Mouse (Mus musculus): ENCODE results near the gene Retreg1.

Retreg1 gene

GRCm38 (mm10) chr15:25843086-25843991, at the start of gene Retreg1:
Retreg1 (plus strand) TSS chr15:25843180.
- CTCF ChIA-PET = interaction anchor here in 1 of 4 experiments (0.6 kb wide), 1 partner anchor 429 kb away, joined by 3 read pairs; no protein-coding TSS in a partner anchor
- POLR2A ChIA-PET = interaction anchor here in 3 of 4 experiments (0.5 to 3.3 kb wide), 26 partner anchors 8 to 350 kb away, joined by 3 to 16 read pairs (median 3); partner anchors contain the start of genes Zfp622 (in 2 of the 3) and Myo10 (in 1 of the 3)

GRCm38 (mm10) chr15:25794123-25794522, 48.9 kb upstream of the Retreg1 start:
- ChIA-PET CTCF (interaction anchor here in 1 of 4 experiments (0.9 kb wide), 1 partner anchor 13 kb away, joined by 4 read pairs; no protein-coding TSS in a partner anchor), POLR2A (interaction anchor here in 3 of 4 experiments (0.6 to 48.8 kb wide), 9 partner anchors 10 to 172 kb away, joined by 3 to 1508 read pairs (median 4); partner anchors contain the start of gene Myo10 (in 1 of the 3))

- ChIA-PET CTCF (interaction anchor here in 3 of 4 experiments (0.6 to 2.7 kb wide), 11 partner anchors 10 to 173 kb away, joined by 3 to 34 read pairs (median 6); partner anchors contain the start of gene Myo10 (in 1 of the 3)), POLR2A (interaction anchor here in 3 of 4 experiments (0.6 to 48.8 kb wide), 10 partner anchors 8 to 71 kb away, joined by 3 to 1429 read pairs (median 4); no protein-coding TSS in a partner anchor)
Measured at GRCm38 (mm10) chr15:25795496-25795895, 47.5 kb upstream of the Retreg1 start.

- CTCF ChIA-PET = interaction anchor here (0.5 to 2.7 kb wide), 37 partner anchors 9 to 464 kb away, joined by 3 to 34 read pairs (median 4); partner anchors contain the start of gene Myo10 (in 1 of the 4)
- POLR2A ChIA-PET = interaction anchor here in 3 of 4 experiments (1.0 to 48.8 kb wide), 15 partner anchors 8 to 63 kb away, joined by 3 to 1429 read pairs (median 5); no protein-coding TSS in a partner anchor
Measured at GRCm38 (mm10) chr15:25796353-25796752, 46.6 kb upstream of the Retreg1 start.

- ChIA-PET CTCF (interaction anchor here (0.5 to 2.7 kb wide), 12 partner anchors 8 to 383 kb away, joined by 3 to 34 read pairs (median 6); no protein-coding TSS in a partner anchor), POLR2A (interaction anchor here in 3 of 4 experiments (1.2 to 48.8 kb wide), 10 partner anchors 8 to 63 kb away, joined by 3 to 1429 read pairs (median 13); no protein-coding TSS in a partner anchor)
Measured at GRCm38 (mm10) chr15:25797179-25797578, 45.8 kb upstream of the Retreg1 start.

- CTCF ChIA-PET = interaction anchor here in 2 of 4 experiments (0.6 to 1.9 kb wide), 2 partner anchors 17 to 42 kb away, joined by 3 to 12 read pairs; no protein-coding TSS in a partner anchor
Measured at GRCm38 (mm10) chr15:25797888-25798287, 45.1 kb upstream of the Retreg1 start.

GRCm38 (mm10) chr15:25801726-25802125, 41.3 kb upstream of the Retreg1 start:
- ChIA-PET CTCF (interaction anchor here in 2 of 4 experiments (0.9 to 1.6 kb wide), 4 partner anchors 10 to 84 kb away, joined by 3 to 6 read pairs (median 4); no protein-coding TSS in a partner anchor), POLR2A (interaction anchor here in 3 of 4 experiments (0.8 to 48.8 kb wide), 10 partner anchors 9 to 54 kb away, joined by 3 to 1429 read pairs (median 4); no protein-coding TSS in a partner anchor)

More at GRCm38 (mm10) chr15:25797888-25798287, 45.1 kb upstream of the Retreg1 start:
- POLR2A ChIA-PET = interaction anchor here in 2 of 4 experiments (2.7 to 48.8 kb wide), 7 partner anchors 11 to 50 kb away, joined by 9 to 1429 read pairs (median 25); no protein-coding TSS in a partner anchor

- ChIA-PET POLR2A (interaction anchor here in 3 of 4 experiments (1.0 to 48.8 kb wide), 9 partner anchors 9 to 55 kb away, joined by 3 to 1429 read pairs (median 4); no protein-coding TSS in a partner anchor), CTCF (interaction anchor here in 2 of 4 experiments (0.9 to 1.6 kb wide), 4 partner anchors 9 to 85 kb away, joined by 3 to 6 read pairs (median 4); no protein-coding TSS in a partner anchor)
Measured at GRCm38 (mm10) chr15:25802194-25802593, 40.8 kb upstream of the Retreg1 start.

- ChIA-PET POLR2A (interaction anchor here in 1 of 4 experiments (0.9 to 48.8 kb wide), 3 partner anchors 21 to 157 kb away, joined by 3 to 1341 read pairs (median 4); no protein-coding TSS in a partner anchor), CTCF (no interaction called here)
Measured at GRCm38 (mm10) chr15:25803111-25803510, 39.9 kb upstream of the Retreg1 start.

GRCm38 (mm10) chr15:25805336-25806110, 37.5 kb upstream of the Retreg1 start:
- CTCF ChIA-PET = interaction anchor here (0.5 to 2.6 kb wide), 70 partner anchors 8 to 521 kb away, joined by 3 to 34 read pairs (median 4); partner anchors contain the start of gene Zfp622 (in 2 of the 4)
- POLR2A ChIA-PET = interaction anchor here (0.5 to 48.8 kb wide), 57 partner anchors 9 to 1644 kb away, joined by 3 to 1341 read pairs (median 4); partner anchors contain the start of gene Zfp622 (in 2 of the 4)

- POLR2A ChIA-PET = interaction anchor here in 3 of 4 experiments (0.5 to 48.8 kb wide), 21 partner anchors 10 to 184 kb away, joined by 3 to 1341 read pairs (median 7); partner anchors contain the start of gene Zfp622 (in 1 of the 3)
- CTCF ChIA-PET = interaction anchor here (0.6 to 2.6 kb wide), 19 partner anchors 9 to 238 kb away, joined by 3 to 34 read pairs (median 9); no protein-coding TSS in a partner anchor
Measured at GRCm38 (mm10) chr15:25806363-25806762, 36.6 kb upstream of the Retreg1 start.

- POLR2A ChIA-PET = interaction anchor here in 3 of 4 experiments (0.5 to 48.8 kb wide), 9 partner anchors 10 to 183 kb away, joined by 3 to 1341 read pairs (median 7); partner anchors contain the start of gene Zfp622 (in 1 of the 3)
- CTCF ChIA-PET = interaction anchor here in 1 of 4 experiments (2.4 kb wide), 1 partner anchor 15 kb away, joined by 13 read pairs; no protein-coding TSS in a partner anchor
Measured at GRCm38 (mm10) chr15:25806878-25807277, 36.1 kb upstream of the Retreg1 start.

- ChIA-PET CTCF (interaction anchor here in 2 of 4 experiments (0.6 to 2.1 kb wide), 2 partner anchors 13 to 27 kb away, joined by 7 to 9 read pairs; no protein-coding TSS in a partner anchor), POLR2A (interaction anchor here in 2 of 4 experiments (0.6 to 48.8 kb wide), 14 partner anchors 9 to 186 kb away, joined by 3 to 1341 read pairs (median 3); partner anchors contain the start of genes Myo10 (in 1 of the 2) and Zfp622 (in 1 of the 2))
Measured at GRCm38 (mm10) chr15:25808677-25809460, 34.1 kb upstream of the Retreg1 start.

- POLR2A ChIA-PET = interaction anchor here in 3 of 4 experiments (0.6 to 48.8 kb wide), 16 partner anchors 8 to 187 kb away, joined by 3 to 1341 read pairs (median 4); partner anchors contain the start of gene Myo10 (in 1 of the 3)
- CTCF ChIA-PET = interaction anchor here in 3 of 4 experiments (0.6 to 2.1 kb wide), 6 partner anchors 13 to 176 kb away, joined by 3 to 7 read pairs (median 4); no protein-coding TSS in a partner anchor
Measured at GRCm38 (mm10) chr15:25809669-25810068, 33.3 kb upstream of the Retreg1 start.

- POLR2A ChIA-PET = interaction anchor here (0.5 to 48.8 kb wide), 50 partner anchors 9 to 1821 kb away, joined by 3 to 1341 read pairs (median 4); partner anchors contain the start of genes Retreg1 (in 2 of the 4), Zfp622 (in 2 of the 4) and Myo10 (in 1 of the 4)
- CTCF ChIA-PET = interaction anchor here in 3 of 4 experiments (0.6 to 2.2 kb wide), 22 partner anchors 10 to 397 kb away, joined by 3 to 13 read pairs (median 4); no protein-coding TSS in a partner anchor
Measured at GRCm38 (mm10) chr15:25811834-25812250, 31.1 kb upstream of the Retreg1 start.
